Mouse (Mus musculus) hindbrain, embryonic 14.5 days (tissue): ENCODE data around the gene Filip1. TPM values are rescaled to one million over a fixed set of nuclear protein-coding genes. Genes with fewer than 3 reads are reported as not detected.

Experiments used
- ATAC-seq: fragments of 200-750 bp; cut with Nextera tagmentation; 2 replicates; pipeline ENCODE4 v1.8.0; 2017; ENCODE audit warnings: moderate number of reproducible peaks, mild to moderate bottlenecking, moderate TSS enrichment, moderate library complexity; ENCODE audit not compliant: low FRiP score
- DNase-seq: peaks from one replicate; pipeline ENCODE4 v3.0.0-alpha.2; 2015; ENCODE audit warnings: low spot score
- H3K27ac ChIP-seq: fragments of 300-500 bp; sonication (generic); 2 replicates; pipeline ENCODE4 v1.5.1; 2014; ENCODE audit warnings: mild to moderate bottlenecking, moderate library complexity
- H3K27me3 ChIP-seq: fragments of 300-500 bp; sonication (generic); 2 replicates; pipeline ENCODE4 v1.6.1; 2014; ENCODE audit warnings: mild to moderate bottlenecking, low read length, mixed read lengths; ENCODE audit not compliant: control insufficient read depth, insufficient read depth
- H3K36me3 ChIP-seq: fragments of 300-500 bp; sonication (generic); replicated peaks from 2 replicates; pipeline ENCODE4 v1.6.1; 2014; ENCODE audit not compliant: control insufficient read depth, insufficient read depth
- H3K4me1 ChIP-seq: fragments of 300-500 bp; sonication (generic); replicated peaks from 2 replicates; pipeline ENCODE4 v1.6.1; 2014; ENCODE audit warnings: antibody characterized with exemption, low read length, mixed read lengths; ENCODE audit not compliant: control insufficient read depth, insufficient read depth
- H3K4me2 ChIP-seq: fragments of 300-500 bp; sonication (generic); replicated peaks from 2 replicates; pipeline ENCODE4 v1.6.1; 2014; ENCODE audit warnings: mild to moderate bottlenecking, moderate library complexity
- H3K4me3 ChIP-seq: fragments of 300-500 bp; sonication (generic); replicated peaks from 2 replicates; pipeline ENCODE4 v1.5.1; 2014; ENCODE audit warnings: mild to moderate bottlenecking, low read length
- H3K9ac ChIP-seq: fragments of 300-500 bp; sonication (generic); 2 replicates; pipeline ENCODE4 v1.6.1; 2014
- H3K9me3 ChIP-seq: fragments of 300-500 bp; sonication (generic); 2 replicates; pipeline ENCODE4 v1.6.1; 2016; ENCODE audit warnings: low read length; ENCODE audit not compliant: control insufficient read depth
- WGBS: fragments of 180-500 bp; shearing (Covaris S2); extraction: QIAGEN DNeasy Blood & Tissue Kit; methylation state at CpG from one replicate; pipeline ENCODE4 v1.1.7; 2014; 5-methylcytosine and 5-hydroxymethylcytosine counted together
- polyA plus RNA-seq: library from polyadenylated mRNA; unstranded; fragments of >200 nt; fragmentation: Nextera tagmentation; extraction: Ambion mirVana; gene quantifications from 2 replicates; pipeline ENCODE4 v1.2.1, GENCODE M21; 2014

Filip1 gene
- polyA plus RNA-seq, 1 experiment from 2014 or later = 2.2 TPM

- no peaks in the 10 kb centered on the region for H3K27me3 ChIP-seq
- ATAC-seq = no peak
- H3K36me3 ChIP-seq = no peaks in the 10 kb centered on the region
- H3K27ac ChIP-seq = no peak overlapping the region
- H3K9ac ChIP-seq = no peak overlapping the region
- 0 out of 2 replicates have a peak, but pooled peaks cover 3% of the 10 kb centered on the region for H3K4me1 ChIP-seq
- WGBS = 79% methylated on average over 4 of the region's 4 CpGs
- H3K9me3 ChIP-seq = no peaks in the 10 kb centered on the region
- no peak for DNase-seq
- H3K4me2 ChIP-seq = no peak overlapping the region
- H3K4me3 ChIP-seq = no peak overlapping the region
Measured at GRCm38 (mm10) chr9:79925950-79926349, 86.7 kb downstream of the Filip1 start.

- no peak for DNase-seq
- 71% methylated on average over 3 of the region's 3 CpGs for WGBS
- H3K4me1 ChIP-seq = peaks cover 3% of the 10 kb centered on the region; the same call in 1 of the 2 replicates
- no peak overlapping the region for H3K9ac ChIP-seq
- no peak overlapping the region for H3K4me3 ChIP-seq
- ATAC-seq = no peak
- no peak overlapping the region for H3K27ac ChIP-seq
- no peaks in the 10 kb centered on the region for H3K9me3 ChIP-seq
- no peaks in the 10 kb centered on the region for H3K27me3 ChIP-seq
- H3K36me3 ChIP-seq = no peaks in the 10 kb centered on the region
- H3K4me2 ChIP-seq = no peak overlapping the region
Measured at GRCm38 (mm10) chr9:79923262-79923661, 89.4 kb downstream of the Filip1 start.

GRCm38 (mm10) chr9:79922493-79922760 lies 90.2 kb downstream of the Filip1 start:
- H3K4me2 ChIP-seq = no peak overlapping the region
- ATAC-seq (no peak), DNase-seq (no peak)
- H3K36me3 ChIP-seq = no peaks in the 10 kb centered on the region
- 90% methylated on average over 6 of the region's 6 CpGs for WGBS
- H3K4me1 ChIP-seq = peaks cover 3% of the 10 kb centered on the region; the same call in 1 of the 2 replicates
- no peaks in the 10 kb centered on the region for H3K27me3 ChIP-seq
- no peaks in the 10 kb centered on the region for H3K9me3 ChIP-seq
- no peak overlapping the region for H3K9ac ChIP-seq
- no peak overlapping the region for H3K27ac ChIP-seq
- no peak overlapping the region for H3K4me3 ChIP-seq

GRCm38 (mm10) chr9:79921701-79922492 lies 90.8 kb downstream of the Filip1 start:
- no peak for DNase-seq
- no peak for ATAC-seq
- Histone ChIP-seq H3K4me1 (peaks cover 3% of the 10 kb centered on the region; the same call in 1 of the 2 replicates), H3K4me2 (no peak overlapping the region), H3K36me3 (no peaks in the 10 kb centered on the region), H3K4me3 (no peak overlapping the region), H3K9ac (no peak overlapping the region), H3K27me3 (no peaks in the 10 kb centered on the region), H3K9me3 (no peaks in the 10 kb centered on the region), H3K27ac (no peak overlapping the region)
- WGBS = 50% methylated on average over 10 of the region's 10 CpGs

- DNase-seq (no peak), ATAC-seq (no peak)
- H3K27ac ChIP-seq = no peak overlapping the region
- H3K9me3 ChIP-seq = no peaks in the 10 kb centered on the region
- H3K36me3 ChIP-seq = no peaks in the 10 kb centered on the region
- no peak overlapping the region for H3K4me2 ChIP-seq
- H3K4me3 ChIP-seq = no peak overlapping the region
- H3K9ac ChIP-seq = no peak overlapping the region
- H3K4me1 ChIP-seq = peaks cover 3% of the 10 kb centered on the region; the same call in 1 of the 2 replicates
- no peaks in the 10 kb centered on the region for H3K27me3 ChIP-seq
- WGBS = 64% methylated on average over 5 of the region's 5 CpGs
Measured at GRCm38 (mm10) chr9:79920540-79920933, 92.1 kb downstream of the Filip1 start.

GRCm38 (mm10) chr9:79919750-79920539 lies 92.7 kb downstream of the Filip1 start:
- Histone ChIP-seq H3K27ac (no peak overlapping the region), H3K4me1 (peaks cover 3% of the 10 kb centered on the region; the same call in 1 of the 2 replicates), H3K9me3 (no peaks in the 10 kb centered on the region), H3K4me2 (no peak overlapping the region), H3K4me3 (no peak overlapping the region), H3K27me3 (no peaks in the 10 kb centered on the region), H3K36me3 (no peaks in the 10 kb centered on the region), H3K9ac (no peak overlapping the region)
- DNase-seq (no peak), ATAC-seq (no peak)
- WGBS = 65% methylated on average over 9 of the region's 9 CpGs

- H3K4me2 ChIP-seq = no peak overlapping the region
- 85% methylated on average over 7 of the region's 7 CpGs for WGBS
- no peak for ATAC-seq
Measured at GRCm38 (mm10) chr9:79919303-79919721, 93.3 kb downstream of the Filip1 start.

GRCm38 (mm10) chr9:79918325-79919117 lies 94.1 kb downstream of the Filip1 start:
- Histone ChIP-seq H3K4me2 (no peak overlapping the region), H3K9me3 (no peaks in the 10 kb centered on the region), H3K36me3 (no peaks in the 10 kb centered on the region), H3K4me1 (peaks cover 3% of the 10 kb centered on the region; the same call in 1 of the 2 replicates), H3K9ac (no peak overlapping the region), H3K27ac (no peak overlapping the region), H3K27me3 (no peaks in the 10 kb centered on the region), H3K4me3 (no peak overlapping the region)
- DNase-seq (no peak), ATAC-seq (no peak)
- 62% methylated on average over 10 of the region's 10 CpGs for WGBS

More at GRCm38 (mm10) chr9:79919303-79919721, 93.3 kb downstream of the Filip1 start:
- H3K9me3 ChIP-seq = no peaks in the 10 kb centered on the region
- no peak overlapping the region for H3K27ac ChIP-seq
- H3K36me3 ChIP-seq = no peaks in the 10 kb centered on the region
- DNase-seq = no peak
- H3K4me1 ChIP-seq = peaks cover 3% of the 10 kb centered on the region; the same call in 1 of the 2 replicates
- no peak overlapping the region for H3K4me3 ChIP-seq
- no peaks in the 10 kb centered on the region for H3K27me3 ChIP-seq
- H3K9ac ChIP-seq = no peak overlapping the region

GRCm38 (mm10) chr9:79914276-79914675 lies 98.4 kb downstream of the Filip1 start:
- Histone ChIP-seq H3K27ac (no peak overlapping the region), H3K27me3 (no peaks in the 10 kb centered on the region), H3K9ac (no peak overlapping the region), H3K4me3 (no peak overlapping the region), H3K36me3 (no peaks in the 10 kb centered on the region), H3K4me1 (no peaks in the 10 kb centered on the region), H3K4me2 (no peak overlapping the region), H3K9me3 (no peaks in the 10 kb centered on the region)
- WGBS = 47% methylated on average over 4 of the region's 4 CpGs
- ATAC-seq = no peak
- no peak for DNase-seq
